Mouse (Mus musculus) ES-Bruce4 (cell line): ENCODE data around the gene Zfp628. TPM values are rescaled to one million over a fixed set of nuclear protein-coding genes. Genes with fewer than 3 reads are reported as not detected.
A peak's percentile ranks its signal among the peaks of the same experiment; 100 is the strongest.

Source experiments
- H3K27ac ChIP-seq: 2 replicates; pipeline ENCODE4 v1.5.1; 2012; ENCODE audit warnings: low read length, inconsistent platforms; ENCODE audit not compliant: insufficient read depth
- H3K27me3 ChIP-seq: 2 replicates; pipeline ENCODE4 v1.6.1; 2012; ENCODE audit warnings: mild to moderate bottlenecking, low read length, inconsistent platforms; ENCODE audit not compliant: control insufficient read depth, poor library complexity, insufficient read depth, severe bottlenecking
- H3K36me3 ChIP-seq: 2 replicates; pipeline ENCODE4 v1.6.1; 2012; ENCODE audit warnings: inconsistent platforms, mild to moderate bottlenecking, low read length, moderate library complexity; ENCODE audit not compliant: control insufficient read depth, poor library complexity, insufficient read depth, severe bottlenecking
- H3K4me1 ChIP-seq: one replicate; pipeline ENCODE4 v1.8.1; 2011; ENCODE audit warnings: low read length; ENCODE audit not compliant: control insufficient read depth, insufficient read depth
- H3K4me3 ChIP-seq: 2 replicates; pipeline ENCODE4 v1.5.1; 2011; ENCODE audit warnings: low read depth, mild to moderate bottlenecking, low read length
- H3K9ac ChIP-seq: 2 replicates; pipeline ENCODE4 v1.6.1; 2012; ENCODE audit warnings: low read depth, mild to moderate bottlenecking, inconsistent platforms; ENCODE audit not compliant: poor library complexity, severe bottlenecking
- H3K9me3 ChIP-seq: replicated peaks from 2 replicates; pipeline ENCODE4 v1.6.1; 2012; ENCODE audit warnings: mild to moderate bottlenecking, low read length, inconsistent platforms; ENCODE audit not compliant: control insufficient read depth, poor library complexity, insufficient read depth, severe bottlenecking
- CTCF ChIP-seq: IDR thresholded peaks from one replicate; pipeline ENCODE4 v1.8.1; 2011; ENCODE audit warnings: low read depth, low read length
- EP300 ChIP-seq: IDR thresholded peaks from 2 replicates; pipeline ENCODE4 v1.6.1; 2011; ENCODE audit warnings: low read depth, low read length; ENCODE audit not compliant: insufficient read depth
- POLR2A ChIP-seq: IDR thresholded peaks from one replicate; pipeline ENCODE4 v1.8.1; 2011; ENCODE audit warnings: low read length; ENCODE audit not compliant: insufficient read depth
- polyA plus RNA-seq: library from polyadenylated mRNA; stranded (reverse); fragments of >200 nt; gene quantifications from 2 replicates; pipeline ENCODE4 v1.2.4, GENCODE M21; 2011; ENCODE audit warnings: low read depth; ENCODE audit not compliant: missing spikeins, insufficient read depth, insufficient read length

The Zfp628 gene
- polyA plus RNA-seq, 1 experiment = 5.0 TPM

DNA sequence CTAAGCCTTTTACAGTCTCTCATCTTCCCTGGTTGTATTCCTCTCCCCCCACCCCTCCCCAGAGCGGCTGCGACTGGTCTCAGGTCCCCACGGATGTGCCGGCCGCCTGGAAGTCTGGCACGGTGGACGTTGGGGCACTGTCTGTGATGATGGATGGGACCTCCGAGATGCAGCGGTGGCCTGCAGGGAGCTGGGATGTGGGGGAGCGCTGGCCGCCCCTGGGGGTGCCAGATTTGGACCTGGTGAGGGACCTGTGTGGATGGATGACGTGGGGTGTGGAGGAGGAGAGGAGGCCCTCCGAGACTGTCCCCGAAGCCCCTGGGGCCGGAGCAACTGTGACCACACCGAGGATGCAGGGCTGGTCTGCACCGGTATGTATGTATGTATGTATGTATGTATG is 13.3 kb downstream of the Zfp628 start:
- no peaks in the 10 kb centered on the region for H3K27me3 ChIP-seq
- no peaks in the 10 kb centered on the region for H3K4me1 ChIP-seq
- H3K4me3 ChIP-seq = no peak overlapping the region
- no peak overlapping the region for H3K9ac ChIP-seq
- TF ChIP-seq EP300 (no peak), POLR2A (no peak), CTCF (no peak)
- H3K9me3 ChIP-seq = no peaks in the 10 kb centered on the region
- no peak overlapping the region for H3K27ac ChIP-seq
- H3K36me3 ChIP-seq = no peaks in the 10 kb centered on the region

DNA sequence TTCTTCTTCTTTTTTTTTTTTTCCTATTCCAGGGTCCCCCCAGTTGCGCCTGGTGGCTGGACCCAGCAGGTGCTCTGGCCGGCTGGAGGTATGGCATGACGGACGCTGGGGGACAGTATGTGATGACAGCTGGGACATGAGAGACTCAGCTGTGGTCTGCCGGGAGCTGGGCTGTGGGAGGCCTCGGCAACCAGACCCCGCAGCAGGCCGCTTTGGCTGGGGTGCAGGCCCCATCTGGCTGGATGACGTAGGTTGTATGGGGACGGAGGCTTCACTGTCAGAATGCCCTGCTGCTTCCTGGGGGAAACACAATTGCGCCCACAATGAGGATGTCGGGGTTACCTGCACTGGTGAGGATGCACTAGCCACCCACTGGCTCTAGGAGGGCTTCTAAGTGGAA is 18.1 kb downstream of the Zfp628 start:
- H3K4me3 ChIP-seq = no peak overlapping the region
- H3K27me3 ChIP-seq = no peaks in the 10 kb centered on the region
- H3K9me3 ChIP-seq = no peaks in the 10 kb centered on the region
- H3K9ac ChIP-seq = no peak overlapping the region
- no peaks in the 10 kb centered on the region for H3K4me1 ChIP-seq
- TF ChIP-seq CTCF (no peak), EP300 (no peak), POLR2A (no peak)
- no peak overlapping the region for H3K27ac ChIP-seq
- H3K36me3 ChIP-seq = no peaks in the 10 kb centered on the region

DNA sequence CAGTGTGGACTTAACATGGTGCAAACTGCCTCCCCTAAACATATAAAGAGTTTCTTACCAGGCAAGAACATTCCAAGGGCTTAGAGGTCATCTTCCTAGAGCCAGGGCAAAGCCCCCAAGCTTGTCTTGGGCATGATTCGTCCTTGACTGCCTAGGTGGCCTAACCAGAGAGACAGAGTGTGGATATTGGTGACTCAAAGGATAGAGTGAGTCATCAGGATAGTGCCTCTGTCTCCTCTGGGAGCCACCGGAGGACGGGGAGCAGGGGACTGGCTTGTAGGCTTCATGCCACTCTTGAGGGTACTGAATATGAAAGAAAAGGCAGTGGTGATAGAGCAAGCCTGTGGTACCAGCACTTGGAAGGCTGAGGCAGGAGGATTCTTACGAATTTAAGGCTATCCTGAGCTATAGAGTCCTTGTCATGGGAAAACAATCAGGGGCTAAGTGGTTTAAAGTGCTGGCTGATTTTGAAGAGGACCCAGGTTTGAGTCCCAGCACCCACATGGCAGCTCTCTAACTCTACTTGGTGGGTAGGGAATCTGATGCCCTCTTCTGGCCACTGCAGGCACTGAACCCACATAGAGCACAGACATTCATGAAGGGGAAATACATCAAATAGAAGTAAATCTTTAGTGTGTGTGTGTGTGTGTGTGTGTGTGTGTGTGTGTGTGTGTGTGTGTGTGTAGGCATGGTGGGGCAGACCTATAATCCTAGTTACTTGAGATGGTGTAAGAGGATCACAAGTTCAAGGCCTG is 19.3 kb downstream of the Zfp628 start:
- Histone ChIP-seq H3K27ac (no peak overlapping the region), H3K9me3 (no peaks in the 10 kb centered on the region), H3K27me3 (no peaks in the 10 kb centered on the region), H3K36me3 (no peaks in the 10 kb centered on the region), H3K4me3 (no peak overlapping the region), H3K4me1 (no peaks in the 10 kb centered on the region), H3K9ac (no peak overlapping the region)
- TF ChIP-seq POLR2A (no peak), CTCF (peak; percentile 40)

DNA sequence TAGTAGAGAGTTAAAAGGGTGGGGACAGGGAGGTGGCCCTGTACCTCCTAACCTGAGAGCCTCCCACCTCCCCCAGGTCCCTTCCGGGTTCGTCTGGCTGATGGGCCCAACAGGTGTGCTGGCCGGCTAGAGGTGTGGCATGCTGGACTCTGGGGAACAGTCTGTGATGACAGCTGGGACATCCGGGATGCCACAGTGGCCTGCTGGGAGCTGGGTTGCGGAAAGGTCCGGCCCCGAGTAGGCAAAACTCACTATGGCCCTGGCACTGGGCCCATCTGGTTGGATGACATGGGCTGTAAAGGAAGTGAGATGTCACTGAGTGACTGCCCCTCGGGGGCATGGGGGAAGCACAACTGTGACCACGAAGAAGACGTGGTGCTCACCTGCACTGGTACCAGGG is 21.8 kb downstream of the Zfp628 start:
- Histone ChIP-seq H3K27me3 (no peaks in the 10 kb centered on the region), H3K36me3 (no peaks in the 10 kb centered on the region), H3K4me3 (no peak overlapping the region), H3K27ac (no peak overlapping the region), H3K9me3 (no peaks in the 10 kb centered on the region), H3K4me1 (no peaks in the 10 kb centered on the region), H3K9ac (no peak overlapping the region)
- no peak for TF ChIP-seq EP300
- TF ChIP-seq POLR2A = no peak
- no peak for TF ChIP-seq CTCF

GRCm38 (mm10) chr7:4937392-4937791 is 22.4 kb downstream of the Zfp628 start:
- H3K36me3 ChIP-seq = no peaks in the 10 kb centered on the region
- H3K4me3 ChIP-seq = no peak overlapping the region
- no peak overlapping the region for H3K27ac ChIP-seq
- H3K4me1 ChIP-seq = no peaks in the 10 kb centered on the region
- H3K9ac ChIP-seq = no peak overlapping the region
- H3K27me3 ChIP-seq = no peaks in the 10 kb centered on the region
- no peak for TF ChIP-seq EP300
- no peak for TF ChIP-seq POLR2A
- no peak for TF ChIP-seq CTCF
- no peaks in the 10 kb centered on the region for H3K9me3 ChIP-seq

DNA sequence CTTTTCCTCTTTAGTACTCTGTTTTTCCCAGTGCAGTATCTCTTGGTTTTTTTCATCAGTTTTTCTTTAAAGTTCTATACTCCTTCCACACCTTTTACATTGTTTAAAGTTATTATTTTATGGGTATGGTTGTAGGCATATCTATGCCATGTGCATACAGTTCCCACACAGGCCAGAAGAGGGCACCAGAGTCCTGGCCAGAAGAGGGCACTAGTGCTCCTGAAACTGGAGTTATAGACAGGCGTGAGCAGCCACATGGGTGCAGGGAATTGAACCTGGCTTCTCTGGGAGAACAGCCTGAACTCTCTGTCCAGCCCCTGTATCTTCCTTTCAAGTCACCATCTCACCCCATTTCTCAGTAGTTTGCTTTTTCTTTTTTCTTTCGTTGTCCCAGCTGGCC is 23.4 kb downstream of the Zfp628 start:
- H3K4me3 ChIP-seq = no peak overlapping the region

More for the DNA sequence above, 23.4 kb downstream of the Zfp628 start:
- Histone ChIP-seq H3K27ac (no peak overlapping the region), H3K9me3 (no peaks in the 10 kb centered on the region), H3K36me3 (no peaks in the 10 kb centered on the region), H3K4me1 (no peaks in the 10 kb centered on the region), H3K27me3 (no peaks in the 10 kb centered on the region), H3K9ac (no peak overlapping the region)
- TF ChIP-seq EP300 (0 out of 2 replicates have a peak, but pooled peaks have one; percentile 13), CTCF (peak; percentile 99), POLR2A (no peak)
